Mouse (Mus musculus): ENCODE data around the gene Sec63. TPM values are rescaled to one million over a fixed set of nuclear protein-coding genes. Genes with fewer than 3 reads are reported as not detected.

The Sec63 gene
- polyA plus RNA-seq, 1 experiment = 66.4 TPM

DNA sequence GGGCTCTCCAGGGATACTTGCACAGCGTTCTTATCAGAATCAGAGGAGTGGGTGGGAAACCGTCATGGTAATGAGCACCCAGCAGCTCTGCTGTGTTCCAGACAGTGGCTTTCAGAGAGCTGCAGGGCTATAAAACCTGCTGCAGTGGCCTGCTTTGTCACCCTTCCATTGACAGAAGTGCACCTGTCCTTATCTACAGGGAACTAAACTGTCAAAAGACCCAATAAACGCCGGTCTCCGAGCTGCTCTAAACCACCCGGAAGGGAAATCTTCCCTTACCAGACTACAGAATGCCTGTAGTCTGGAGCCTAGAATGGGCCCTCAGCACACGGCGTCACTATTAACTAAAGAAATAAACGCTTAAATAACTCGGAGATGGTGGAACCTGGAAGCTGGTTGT lies 9.5 kb upstream of the Sec63 start:
- Histone ChIP-seq H3K4me3 (replicated peaks; ENCODE audit: control insufficient read depth, low read depth, low read length) (no peak overlapping the region), H3K27ac (ENCODE audit: control insufficient read depth, insufficient read depth, low read depth, low read length, poor library complexity) (no peak overlapping the region), H3K4me1 (ENCODE audit: control insufficient read depth, insufficient read depth, low read length) (no peaks in the 10 kb centered on the region)
- TF ChIP-seq CTCF (IDR thresholded peaks at IDR 0.05; ENCODE audit: control insufficient read depth, insufficient read depth, low read length) = no peak
- TF ChIP-seq POLR2A (IDR thresholded peaks at IDR 0.05; ENCODE audit: borderline replicate concordance, control insufficient read depth, low read depth, low read length) = no peak
- WGBS = 57% methylated on average over 10 of the region's 10 CpGs

DNA sequence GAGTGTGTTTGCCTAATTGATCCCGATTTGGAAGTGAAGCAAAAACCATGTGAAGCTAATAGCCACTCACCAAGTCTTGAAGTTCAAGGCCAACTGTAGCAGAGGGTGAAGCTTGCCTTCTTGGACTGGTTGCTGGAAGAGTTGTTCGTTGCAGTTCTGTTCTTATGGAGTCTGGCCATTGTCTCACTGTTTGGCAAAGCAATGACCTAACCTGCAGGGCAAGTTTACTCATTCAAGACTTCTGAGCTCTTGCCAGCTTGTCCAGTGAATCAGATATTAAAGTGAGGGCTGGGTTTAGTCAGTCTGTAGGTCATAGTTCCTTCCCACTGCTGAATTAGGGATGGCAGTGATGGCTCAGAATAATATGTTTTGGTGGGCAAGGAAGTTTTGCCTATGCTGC lies 7.0 kb upstream of the Sec63 start:
- WGBS = 78% methylated on average over 2 of the region's 2 CpGs
- Histone ChIP-seq H3K27ac (ENCODE audit: control insufficient read depth, insufficient read depth, low read depth, low read length, poor library complexity) (no peak overlapping the region), H3K4me3 (replicated peaks; ENCODE audit: control insufficient read depth, low read depth, low read length) (no peak overlapping the region), H3K4me1 (ENCODE audit: control insufficient read depth, insufficient read depth, low read length) (no peaks in the 10 kb centered on the region)
- TF ChIP-seq POLR2A (IDR thresholded peaks at IDR 0.05; ENCODE audit: borderline replicate concordance, control insufficient read depth, low read depth, low read length) (no peak), CTCF (IDR thresholded peaks at IDR 0.05; ENCODE audit: control insufficient read depth, insufficient read depth, low read length) (no peak)

DNA sequence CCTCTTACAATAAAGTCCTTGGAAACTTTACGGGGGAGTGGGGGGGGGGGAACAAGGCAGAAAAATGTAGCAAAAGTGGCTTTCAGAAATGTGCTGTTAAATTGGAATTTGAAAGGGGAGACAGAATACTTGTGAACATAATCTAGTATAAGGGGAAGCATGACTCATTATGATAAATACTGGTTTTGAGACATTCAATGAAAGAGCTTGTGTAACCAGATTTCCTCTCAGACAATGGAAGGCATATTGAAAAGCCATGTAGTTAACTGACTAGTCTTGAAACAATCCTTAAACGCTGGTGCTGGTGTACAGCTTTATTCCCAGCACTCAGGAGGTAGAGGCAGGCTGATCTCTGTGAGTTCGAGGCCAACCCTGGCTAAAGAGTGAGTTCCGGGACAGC lies 1.6 kb upstream of the Sec63 start:
- whole genome bisulfite sequencing = 65% methylated on average over 4 of the region's 4 CpGs
- H3K4me1 ChIP-seq (ENCODE audit: control insufficient read depth, insufficient read depth, low read length) = no peaks in the 10 kb centered on the region

DNA sequence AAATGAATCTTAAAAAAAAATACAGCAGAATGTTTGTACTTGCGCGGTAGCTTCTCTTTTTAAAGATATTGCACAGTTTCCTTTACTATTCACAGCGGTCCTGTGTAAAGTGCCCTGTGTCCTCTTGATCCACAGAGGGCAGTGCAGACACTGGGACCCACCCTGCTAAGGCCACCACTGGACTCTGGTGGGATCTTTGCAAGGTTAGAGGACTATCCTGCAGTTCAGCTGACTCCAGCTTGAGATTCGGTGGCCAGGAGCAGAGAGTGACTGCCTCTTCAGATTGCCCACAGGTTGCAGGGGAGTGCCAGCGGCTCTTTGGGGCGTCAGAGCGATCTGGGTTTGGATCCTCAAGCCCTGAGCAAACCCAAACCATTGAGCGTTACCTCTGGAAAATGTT lies 967 bp upstream of the Sec63 start:
- 30% methylated on average over 8 of the region's 8 CpGs for WGBS
- TF ChIP-seq POLR2A (IDR thresholded peaks at IDR 0.05; ENCODE audit: borderline replicate concordance, control insufficient read depth, low read depth, low read length) (no peak), CTCF (IDR thresholded peaks at IDR 0.05; ENCODE audit: control insufficient read depth, insufficient read depth, low read length) (peak; percentile 29; the same call in 1 of the 2 replicates)
- no peak overlapping the region for H3K27ac ChIP-seq (ENCODE audit: control insufficient read depth, insufficient read depth, low read depth, low read length, poor library complexity)
- H3K4me3 ChIP-seq (replicated peaks; ENCODE audit: control insufficient read depth, low read depth, low read length) = no peak overlapping the region
- no peaks in the 10 kb centered on the region; the same call in 1 of the 2 replicates for H3K4me1 ChIP-seq (ENCODE audit: control insufficient read depth, insufficient read depth, low read length)

More for the DNA sequence above, 1.6 kb upstream of the Sec63 start:
- H3K4me3 ChIP-seq (replicated peaks; ENCODE audit: control insufficient read depth, low read depth, low read length) = no peak overlapping the region
- H3K27ac ChIP-seq (ENCODE audit: control insufficient read depth, insufficient read depth, low read depth, low read length, poor library complexity) = no peak overlapping the region
- TF ChIP-seq POLR2A (IDR thresholded peaks at IDR 0.05; ENCODE audit: borderline replicate concordance, control insufficient read depth, low read depth, low read length) = no peak
- no peak for TF ChIP-seq CTCF (IDR thresholded peaks at IDR 0.05; ENCODE audit: control insufficient read depth, insufficient read depth, low read length)

DNA sequence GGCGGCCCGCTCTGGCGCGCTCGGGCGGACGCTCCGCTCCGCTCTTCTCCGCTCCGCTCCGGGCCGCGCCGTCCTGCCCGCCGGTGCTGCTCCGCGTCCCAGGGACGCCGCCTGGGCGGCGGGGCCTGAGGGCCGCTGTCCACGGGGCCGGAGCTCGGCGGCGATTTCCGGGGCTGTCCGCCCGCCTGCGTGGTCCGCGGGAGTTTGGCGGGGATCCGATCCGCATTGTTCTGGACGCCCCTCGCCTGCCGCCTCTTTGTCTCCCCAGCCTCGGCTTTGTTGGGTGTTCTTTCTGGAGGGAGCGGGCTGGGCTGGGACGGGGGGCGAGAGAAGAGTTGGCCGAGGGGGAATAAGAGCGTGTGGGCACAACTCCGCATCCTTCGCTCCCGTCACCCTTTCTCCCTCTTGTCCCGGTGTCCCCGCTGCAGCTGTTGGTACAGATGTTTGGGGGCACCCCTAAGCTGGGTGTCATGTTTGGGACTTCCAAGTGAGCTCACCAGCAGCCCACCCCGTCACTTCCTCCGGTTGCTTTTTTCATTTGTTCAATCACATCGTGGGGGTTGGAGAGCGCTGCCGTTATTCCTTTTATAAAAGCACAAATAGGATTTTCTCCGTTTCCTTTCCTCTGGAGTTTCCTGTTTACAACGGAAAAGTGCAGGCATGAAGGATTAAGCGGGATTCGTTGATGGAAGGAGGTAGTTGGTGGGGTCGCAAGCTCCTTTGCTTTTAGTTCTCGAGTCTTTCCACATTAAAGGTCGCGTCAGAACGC lies 789 bp downstream of the Sec63 start:
- Histone ChIP-seq H3K4me1 (ENCODE audit: control insufficient read depth, insufficient read depth, low read length) (no peaks in the 10 kb centered on the region; the same call in 1 of the 2 replicates), H3K4me3 (replicated peaks; ENCODE audit: control insufficient read depth, low read depth, low read length) (peak overlapping the region; percentile 86), H3K27ac (ENCODE audit: control insufficient read depth, insufficient read depth, low read depth, low read length, poor library complexity) (peak overlapping the region; percentile 81)
- whole genome bisulfite sequencing = under 1% methylated on average over 65 of the region's 66 CpGs
- no peak for TF ChIP-seq CTCF (IDR thresholded peaks at IDR 0.05; ENCODE audit: control insufficient read depth, insufficient read depth, low read length)
- TF ChIP-seq POLR2A (IDR thresholded peaks at IDR 0.05; ENCODE audit: borderline replicate concordance, control insufficient read depth, low read depth, low read length) = no peak

DNA sequence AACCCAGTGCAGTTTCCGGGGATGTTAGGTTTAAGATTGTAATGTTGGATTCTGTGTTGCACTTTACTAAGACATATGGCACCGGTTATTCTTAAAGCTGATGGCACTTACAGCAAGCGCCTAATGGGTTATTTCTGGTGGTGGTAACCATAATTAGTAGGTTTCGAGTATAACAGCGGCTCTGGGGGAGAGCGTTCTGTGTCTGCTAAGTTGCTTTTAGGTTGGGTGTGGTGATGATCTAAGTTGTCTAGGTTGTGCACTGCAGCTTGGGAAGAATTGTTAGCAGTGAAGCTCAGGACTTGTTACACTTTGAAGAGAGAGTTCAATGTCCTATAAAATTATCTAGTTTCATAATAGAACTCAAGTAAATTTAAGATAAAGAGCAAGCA lies 1.4 kb downstream of the Sec63 start:
- 2% methylated on average over 6 of the region's 6 CpGs for WGBS
- H3K4me3 ChIP-seq (replicated peaks; ENCODE audit: control insufficient read depth, low read depth, low read length) = peak overlapping the region; percentile 86
- no peaks in the 10 kb centered on the region; the same call in 1 of the 2 replicates for H3K4me1 ChIP-seq (ENCODE audit: control insufficient read depth, insufficient read depth, low read length)
- TF ChIP-seq CTCF (IDR thresholded peaks at IDR 0.05; ENCODE audit: control insufficient read depth, insufficient read depth, low read length) = no peak
- TF ChIP-seq POLR2A (IDR thresholded peaks at IDR 0.05; ENCODE audit: borderline replicate concordance, control insufficient read depth, low read depth, low read length) = no peak
- no peak overlapping the region for H3K27ac ChIP-seq (ENCODE audit: control insufficient read depth, insufficient read depth, low read depth, low read length, poor library complexity)

DNA sequence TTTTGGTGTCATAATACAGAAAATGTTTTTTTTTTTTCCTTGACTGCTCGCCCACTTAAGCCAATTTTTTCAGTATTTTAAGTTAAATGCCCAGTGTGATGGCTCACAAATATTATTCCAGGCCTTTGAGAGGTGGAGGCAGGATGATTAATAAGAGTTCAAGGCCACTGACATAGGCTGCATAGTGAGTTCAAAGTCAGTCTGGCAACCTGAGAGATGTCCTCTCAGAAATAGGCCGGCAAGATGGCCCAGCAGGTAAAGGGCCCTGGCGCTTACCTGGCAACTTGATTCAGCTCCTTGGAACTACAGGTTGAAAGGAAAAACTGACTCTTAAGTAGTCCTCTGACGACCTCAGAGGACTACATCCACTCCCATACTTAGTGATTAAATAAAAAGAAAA lies 1.9 kb downstream of the Sec63 start:
- TF ChIP-seq CTCF (IDR thresholded peaks at IDR 0.05; ENCODE audit: control insufficient read depth, insufficient read depth, low read length) = no peak
- TF ChIP-seq POLR2A (IDR thresholded peaks at IDR 0.05; ENCODE audit: borderline replicate concordance, control insufficient read depth, low read depth, low read length) = no peak
- Histone ChIP-seq H3K27ac (ENCODE audit: control insufficient read depth, insufficient read depth, low read depth, low read length, poor library complexity) (no peak overlapping the region), H3K4me1 (ENCODE audit: control insufficient read depth, insufficient read depth, low read length) (no peaks in the 10 kb centered on the region; the same call in 1 of the 2 replicates), H3K4me3 (replicated peaks; ENCODE audit: control insufficient read depth, low read depth, low read length) (no peak overlapping the region)
- WGBS = 64% methylated on average over 4 of the region's 4 CpGs

DNA sequence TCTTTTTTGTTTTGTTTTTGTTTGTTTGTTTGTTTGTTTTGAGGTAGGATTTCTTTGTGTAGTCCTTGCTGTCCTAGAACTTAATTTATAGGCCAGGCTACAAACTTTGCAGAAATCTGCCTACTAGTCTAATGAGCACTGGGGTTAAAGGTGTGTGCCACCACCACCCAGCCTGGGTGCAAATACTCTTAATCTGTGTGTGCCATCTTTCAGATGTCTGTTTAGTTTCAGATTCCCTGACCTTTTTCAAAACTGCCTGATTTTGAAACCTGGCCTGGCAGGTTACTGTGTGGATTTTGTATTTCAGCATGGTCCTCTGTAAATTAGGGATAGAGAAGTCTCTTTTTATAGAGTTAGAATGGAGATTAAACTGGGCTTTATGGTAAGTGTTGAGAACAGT lies 4.0 kb downstream of the Sec63 start:
- no peak for TF ChIP-seq POLR2A (IDR thresholded peaks at IDR 0.05; ENCODE audit: borderline replicate concordance, control insufficient read depth, low read depth, low read length)
- TF ChIP-seq CTCF (IDR thresholded peaks at IDR 0.05; ENCODE audit: control insufficient read depth, insufficient read depth, low read length) = no peak
- Histone ChIP-seq H3K4me1 (ENCODE audit: control insufficient read depth, insufficient read depth, low read length) (no peaks in the 10 kb centered on the region; the same call in 1 of the 2 replicates), H3K27ac (ENCODE audit: control insufficient read depth, insufficient read depth, low read depth, low read length, poor library complexity) (no peak overlapping the region), H3K4me3 (replicated peaks; ENCODE audit: control insufficient read depth, low read depth, low read length) (no peak overlapping the region)
